Mouse (Mus musculus) neutrophil, adult 59 days (primary cell): ENCODE measurements around the gene Stt3b. TPM values are rescaled to one million over a fixed set of nuclear protein-coding genes. Genes with fewer than 3 reads are reported as not detected.

Experiments
- total RNA-seq, 2 experiments: library from RNA; stranded (reverse); gene quantifications; 1 replicate in 1 of 2; 2 replicates in 1 of 2; pipeline ENCODE4 v1.2.4; 2023

Stt3b gene
- 10 to 100 TPM; 56.1 to 56.7 TPM for total RNA-seq

GRCm38 (mm10) chr9:115310346-115311222 lies at the start of gene Stt3b:
Gene Stt3b, minus strand, starts transcription at chr9:115310421.

